Mouse (Mus musculus) kidney, postnatal 36 days (tissue): ENCODE data around the gene Sec11a.

ENCODE experiments used
- DNase-seq, 2 experiments: peaks; one replicate each; pipeline ENCODE4 v3.0.0; 2021 to 2022; ENCODE audit warnings: mixed read lengths in 2 of 2

Sec11a gene

GRCm38 (mm10) chr7:80855316-80855715 lies 92.3 kb downstream of the Sec11a start:
- DNase-seq: no peak
